Mouse (Mus musculus): Measurements from ENCODE around the gene Mydgf.

The Mydgf gene

DNA sequence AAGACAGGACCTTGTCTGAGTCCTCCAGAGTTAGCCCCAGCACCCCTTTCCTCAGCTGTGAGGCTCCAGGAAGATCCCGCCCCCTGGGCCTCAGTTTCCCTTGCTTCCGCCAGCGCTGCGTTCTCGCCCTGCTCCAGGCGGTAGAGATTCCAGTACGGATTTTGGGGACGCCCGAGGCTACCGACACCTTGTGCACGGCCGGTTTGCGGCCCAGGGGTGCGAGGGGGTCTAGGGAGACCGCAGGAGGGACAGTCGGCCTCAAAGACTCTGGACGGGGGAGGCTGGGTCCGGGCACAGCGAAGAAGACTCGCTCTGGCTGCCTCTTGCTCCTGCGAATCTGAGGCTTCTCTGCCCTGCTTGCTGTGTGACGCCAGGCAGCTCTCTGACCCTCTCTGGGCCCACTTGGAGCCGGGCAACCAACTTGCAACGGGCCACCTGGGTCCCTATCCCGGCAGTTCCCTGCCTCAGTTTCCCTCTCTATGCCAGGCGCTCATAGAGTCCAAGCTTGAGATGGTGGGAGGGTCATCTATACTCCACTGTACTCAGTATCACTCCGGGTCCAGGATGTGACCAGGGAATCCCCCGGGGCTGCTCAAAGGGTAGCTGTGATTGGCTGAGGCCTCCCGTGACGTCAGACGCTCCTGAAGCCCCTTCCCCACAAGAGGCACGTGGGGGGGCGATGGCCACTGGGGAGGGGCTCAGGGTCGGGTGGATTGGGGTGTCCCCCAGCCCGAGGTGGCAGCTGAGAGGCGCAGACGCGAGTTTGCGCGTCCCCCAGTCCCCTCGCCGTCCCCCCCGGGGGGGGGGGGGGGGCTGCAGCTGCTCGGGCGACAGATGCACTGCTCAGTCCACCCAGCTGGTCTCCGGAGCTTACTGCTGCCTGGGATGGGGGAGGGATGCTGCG lies 41.8 kb downstream of the Mydgf start:
- DNase-seq (ENCODE audit: low spot score in 2 of 2) = no peak

DNA sequence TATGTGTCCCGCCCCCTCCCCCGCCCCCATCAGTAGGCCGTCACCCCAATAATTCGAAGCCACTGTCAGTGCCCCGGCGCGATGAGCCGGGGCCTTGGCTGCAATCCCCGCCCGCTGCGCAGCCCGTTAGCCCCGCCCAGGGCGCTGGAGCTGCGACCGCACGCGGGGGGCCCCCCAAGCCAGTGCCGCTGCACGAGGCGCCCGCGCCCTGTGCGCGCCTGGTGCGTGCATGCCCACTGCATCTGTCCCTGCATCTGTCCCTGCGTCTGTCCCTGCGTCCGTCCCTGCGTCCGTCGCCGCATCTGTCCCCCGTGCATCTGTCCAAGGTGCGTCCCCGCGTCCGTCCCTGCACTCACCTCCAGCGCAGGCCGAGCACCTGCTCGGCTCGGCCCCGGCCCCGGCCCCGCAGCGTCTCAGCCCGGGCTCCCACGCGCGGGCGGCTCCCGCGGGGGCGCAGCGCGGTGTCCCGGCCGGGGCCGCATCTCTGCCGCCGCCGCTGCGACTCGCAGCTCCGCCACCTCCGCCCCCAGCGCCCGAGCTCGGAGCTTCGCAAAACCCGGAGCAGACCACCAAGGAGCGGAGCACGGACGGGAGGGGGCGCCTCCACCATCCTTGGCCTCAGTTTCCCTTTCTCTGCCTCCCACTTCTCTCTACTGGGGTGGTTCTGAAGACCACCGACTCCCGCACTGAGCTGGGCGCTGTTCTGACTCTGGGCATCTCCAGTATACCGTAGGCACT lies 43.7 kb downstream of the Mydgf start, which contains the start of gene Sema6b:
Gene Sema6b (minus strand): TSS at position 486 of the 738 bp plus-strand sequence.
- DNase-seq (ENCODE audit: low spot score in 2 of 2) = no peak

DNA sequence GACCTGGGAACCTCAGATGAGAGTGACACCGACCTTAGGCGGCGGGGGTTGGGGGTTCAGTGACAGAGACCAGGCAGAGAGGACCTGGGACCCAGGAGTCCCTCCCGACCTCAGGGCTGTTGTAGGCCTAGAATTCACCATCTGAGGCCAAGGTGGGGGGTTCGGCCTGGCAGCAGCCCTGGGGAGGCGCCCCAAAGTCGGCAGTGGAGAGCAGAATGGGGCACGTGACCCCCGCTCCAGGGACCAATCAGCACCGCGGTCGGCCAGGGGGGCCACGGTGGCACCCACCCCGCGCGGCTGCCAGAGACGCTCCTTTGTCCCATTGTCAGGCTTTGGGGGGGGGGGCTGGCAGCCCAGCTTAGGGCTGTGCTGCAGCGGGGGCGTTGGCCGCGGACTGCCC lies 44.4 kb downstream of the Mydgf start:
- no peak for DNase-seq (ENCODE audit: low spot score in 2 of 2)

DNA sequence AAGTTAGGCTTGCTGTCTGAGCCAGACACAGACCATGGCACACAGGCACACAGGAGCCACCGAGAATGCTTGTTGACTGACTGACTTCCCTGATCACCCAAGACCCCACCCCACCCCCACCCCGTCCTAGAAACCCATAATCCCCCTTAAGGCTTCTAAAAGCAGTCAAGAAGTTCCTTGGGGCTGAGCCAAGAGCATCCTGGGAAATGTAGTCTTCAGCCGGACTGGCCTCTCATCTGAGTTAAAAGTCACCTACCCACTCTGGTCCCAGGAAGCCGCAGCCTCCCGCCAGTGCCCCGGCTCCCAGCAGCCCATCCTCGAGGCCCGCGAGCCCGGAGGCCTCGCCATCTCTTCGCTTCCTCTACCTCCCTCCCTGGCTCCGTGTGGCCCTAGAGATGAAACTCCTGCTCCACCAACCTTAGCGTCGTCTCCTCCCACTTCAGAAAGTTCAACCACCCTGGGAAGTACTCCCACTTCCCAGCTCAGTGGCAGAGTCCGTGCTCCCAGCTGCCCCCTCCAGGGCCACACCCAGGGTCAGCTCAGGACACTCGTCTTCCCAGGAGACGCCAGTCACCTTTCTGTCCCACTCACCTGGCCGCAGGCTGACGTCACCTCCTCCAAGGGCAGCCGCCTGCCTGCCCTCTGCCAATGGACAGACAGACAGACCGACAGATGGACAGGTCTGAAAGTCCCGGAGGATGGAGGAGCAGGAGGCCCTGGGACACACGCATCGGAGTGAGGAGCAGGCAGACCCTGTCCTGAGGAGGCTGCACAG lies 45.7 kb downstream of the Mydgf start:
- no peak for DNase-seq (ENCODE audit: low spot score in 2 of 2)

DNA sequence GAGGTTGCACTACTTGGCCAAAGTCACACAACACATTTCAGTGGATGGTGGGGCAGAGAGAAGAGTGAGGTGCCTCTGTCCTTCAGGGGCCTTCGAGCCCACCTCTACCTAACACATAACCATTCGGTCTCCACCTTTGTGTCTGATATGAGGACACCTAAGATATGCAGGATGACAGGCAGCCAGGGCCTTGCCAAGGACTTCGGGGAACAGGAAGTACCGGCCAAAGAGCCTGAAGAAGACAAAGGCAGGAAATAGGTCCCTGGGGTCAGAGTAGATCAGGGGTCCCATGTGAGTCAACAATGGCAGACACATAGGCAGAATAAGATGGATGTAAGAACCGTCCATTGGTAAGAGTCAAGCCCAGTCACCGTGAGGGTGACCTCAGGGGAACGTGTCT lies 47.2 kb downstream of the Mydgf start:
- DNase-seq (ENCODE audit: low spot score in 2 of 2) = no peak

DNA sequence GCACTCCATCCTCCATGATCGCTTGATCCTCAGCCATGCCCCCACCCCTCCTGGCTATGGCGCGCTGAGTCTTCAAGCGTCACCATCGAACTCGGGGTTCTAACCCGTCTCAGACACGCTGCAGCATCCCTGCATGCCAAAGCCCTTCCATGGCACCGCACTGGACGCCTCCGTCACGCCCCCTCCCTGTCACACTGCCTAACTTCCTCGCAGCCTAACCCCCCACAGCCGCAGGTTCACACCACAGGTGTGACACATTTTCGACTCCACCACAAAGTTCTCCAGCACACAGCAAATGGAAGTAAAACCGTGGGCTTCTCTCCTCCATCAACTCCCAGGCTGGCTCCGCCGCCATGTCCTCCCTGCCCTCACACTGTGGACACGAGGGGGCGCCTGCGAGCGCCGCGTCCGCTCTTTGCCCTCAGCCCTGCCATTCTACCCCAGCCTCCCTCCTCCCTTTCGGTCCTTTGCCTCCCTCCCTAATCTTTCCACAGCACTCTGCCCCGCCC lies 49.2 kb downstream of the Mydgf start:
- DNase-seq (ENCODE audit: low spot score in 2 of 2) = peak; percentile 64 to 70

DNA sequence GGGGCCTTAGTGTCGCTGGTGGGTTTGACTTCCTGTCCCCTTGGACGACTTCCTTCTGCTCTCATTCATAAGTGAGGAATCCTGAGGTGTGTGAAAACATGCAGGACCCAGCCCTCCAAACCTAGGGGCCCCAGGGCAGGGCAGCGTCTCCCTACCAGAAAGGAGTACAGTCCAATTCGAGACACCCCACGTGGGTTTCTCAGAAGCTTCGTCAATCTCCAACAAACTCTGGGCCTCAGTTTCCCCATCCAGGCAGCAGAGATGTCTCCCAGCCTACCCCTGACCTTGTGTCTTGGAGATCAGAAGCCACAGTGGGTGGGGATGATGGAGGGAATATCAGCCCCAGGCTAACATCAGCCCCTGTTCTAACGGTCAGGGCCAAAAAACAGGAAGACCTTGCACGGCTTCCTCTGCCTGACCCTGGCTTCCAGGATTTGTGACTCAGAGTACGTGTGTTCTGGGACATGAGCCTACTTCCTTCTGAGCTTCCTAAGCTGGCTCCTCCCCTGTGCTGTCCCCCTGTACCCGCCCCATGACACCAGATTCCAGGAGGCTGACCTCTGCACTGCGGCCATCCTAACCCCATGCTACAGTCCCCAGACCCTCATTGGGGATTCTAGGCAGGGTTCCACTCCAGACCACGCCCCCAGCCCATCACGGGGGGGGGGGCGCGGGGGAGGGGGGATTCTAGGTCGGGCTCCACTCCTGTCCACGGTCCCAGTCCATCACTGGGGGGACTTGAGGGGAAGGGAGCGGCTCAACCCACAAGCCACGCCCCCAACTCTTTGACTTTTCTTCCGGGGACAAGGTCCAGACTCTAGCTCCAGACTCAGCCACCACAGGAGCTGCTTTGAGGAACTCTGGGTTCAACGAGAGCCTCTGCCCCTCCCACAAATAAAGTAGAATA lies 50.0 kb downstream of the Mydgf start:
- DNase-seq (ENCODE audit: low spot score in 2 of 2) = peak in 1 of 2 experiments; percentile 51

DNA sequence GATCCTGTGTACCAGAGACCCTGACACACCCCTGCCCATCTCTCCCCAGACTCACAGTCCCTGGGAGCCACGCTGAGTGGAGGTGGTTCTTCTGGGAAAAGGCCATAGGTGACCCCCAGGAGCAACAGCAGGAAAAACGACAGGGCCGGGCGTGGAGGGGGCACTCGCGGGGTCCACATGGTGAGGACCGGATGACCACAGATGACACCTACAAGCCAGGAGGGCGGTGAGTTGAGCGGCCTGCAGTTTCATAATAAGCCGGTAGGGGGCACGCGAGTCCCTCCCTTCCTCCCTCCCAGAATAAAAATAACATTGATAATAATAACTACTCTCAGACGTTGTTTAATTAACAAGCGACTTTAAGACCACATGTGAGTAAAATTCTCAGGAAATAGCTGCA lies 51.1 kb downstream of the Mydgf start:
- peak; percentile 45 to 53 for DNase-seq (ENCODE audit: low spot score in 2 of 2)

DNA sequence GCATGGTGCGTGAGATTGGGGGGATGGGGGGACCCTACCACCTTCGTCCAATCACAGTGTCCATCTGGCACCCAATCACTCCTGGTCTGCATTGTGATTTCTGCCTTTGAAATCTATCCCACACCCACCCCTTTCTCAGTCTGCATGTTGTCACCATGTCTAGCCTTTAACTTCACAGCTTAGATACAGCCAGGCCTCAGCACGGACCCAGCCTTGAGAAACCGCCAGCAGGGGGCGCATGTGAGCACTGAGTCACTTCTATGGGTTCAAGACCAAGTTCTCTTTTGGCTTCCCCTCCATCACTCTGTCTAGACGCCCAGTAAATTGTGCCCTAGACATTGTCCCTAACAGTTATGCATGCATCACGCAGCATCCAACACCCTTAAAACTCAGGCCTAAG lies 51.9 kb downstream of the Mydgf start:
- DNase-seq (ENCODE audit: low spot score in 2 of 2) = peak; percentile 46 to 65

DNA sequence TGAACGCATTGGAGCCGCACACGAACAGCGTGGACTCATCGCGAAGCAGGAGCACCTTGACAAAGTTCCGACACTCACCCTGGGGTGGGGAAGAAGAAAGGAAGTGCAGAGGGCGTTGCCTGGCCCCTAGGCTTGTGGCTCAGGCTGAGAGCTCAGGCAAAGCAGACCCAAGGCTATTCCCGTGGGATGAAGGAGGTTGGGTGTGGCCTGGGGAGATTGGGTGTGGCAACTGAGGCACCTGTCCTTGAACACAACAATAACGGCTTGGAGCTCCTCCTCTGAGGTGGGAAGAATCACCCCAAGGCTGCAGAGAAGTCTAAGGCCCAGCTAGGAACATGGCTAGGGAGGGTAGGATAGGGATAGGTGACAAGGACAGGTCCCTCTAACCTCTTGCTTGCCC lies 52.6 kb downstream of the Mydgf start:
- DNase-seq (ENCODE audit: low spot score in 2 of 2) = no peak

DNA sequence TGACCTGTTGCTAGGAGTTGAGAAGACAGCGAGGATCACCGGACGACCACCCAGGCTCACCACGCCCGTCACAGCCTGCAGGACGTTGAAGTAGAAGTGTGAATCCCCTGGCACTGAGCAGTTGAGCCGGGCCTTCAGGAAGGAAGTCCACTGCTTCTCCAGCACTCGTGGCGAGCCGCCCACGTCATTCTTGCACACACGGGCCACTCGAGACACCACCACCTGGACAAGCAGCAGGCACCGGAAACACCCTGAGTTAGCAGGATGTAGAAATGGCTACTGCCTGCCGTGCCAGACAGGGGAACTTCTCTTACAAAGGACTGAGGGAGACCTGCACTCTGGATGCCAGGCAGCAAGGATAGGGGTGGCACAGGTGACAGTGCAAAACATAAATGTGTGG lies 55.5 kb downstream of the Mydgf start:
- no peak for DNase-seq (ENCODE audit: low spot score in 2 of 2)

DNA sequence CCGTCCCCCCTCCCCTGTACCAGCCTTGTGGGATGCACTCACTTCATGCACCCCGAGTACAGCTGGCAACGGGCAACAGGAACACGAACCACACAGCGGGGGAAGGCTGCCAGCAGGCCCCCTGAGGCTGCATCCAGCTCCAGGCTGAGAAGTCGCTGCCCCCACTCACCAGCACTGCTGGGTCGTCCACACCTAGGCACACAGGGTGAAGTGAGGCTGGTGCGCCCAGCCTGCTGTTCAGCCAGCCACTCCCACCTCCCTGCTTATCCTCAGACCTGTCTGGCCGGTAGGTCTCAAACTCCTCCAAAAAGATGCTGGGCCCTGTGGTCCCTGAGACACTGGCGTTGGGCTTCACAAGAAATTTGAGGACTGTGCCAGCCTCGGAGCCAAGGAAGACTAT lies 57.5 kb downstream of the Mydgf start:
- DNase-seq (ENCODE audit: low spot score in 2 of 2) = no peak
